9 mouse cellular contexts compared by ENCODE assay signal in genomic region chr1:131345422-131346419, GRCm38 (mm10).
DNase-seq lines count a peak whose midpoint lies in the region; ATAC-seq and TF ChIP-seq lines count a peak whose summit lies in the region.
"Had no signal": no experiment of that assay in that cellular context is flagged by ENCODE, and none has a peak within 500 bp of the region (broad histone marks: within the 10 kb centered on the region; RNA-seq: fewer than 3 reads in every experiment).

No protein-coding gene starts in this region.

- peak overlapping the region; percentile 63 for H3K27ac ChIP-seq in bone marrow macrophage, adult 2 months (ENCODE audit: insufficient read depth, low read depth, low read length)
- peak overlapping the region; percentile 90 for H3K27ac ChIP-seq in heart, embryonic 16.5 days (ENCODE audit: low read length)
- H3K27ac ChIP-seq in lung, embryonic 15.5 days = peak overlapping the region; percentile 51
- H3K27ac ChIP-seq: intestine, embryonic 15.5 days had no signal

- no peaks in the 10 kb centered on the region for H3K27me3 ChIP-seq in heart, embryonic 16.5 days (ENCODE audit: control insufficient read depth, insufficient read depth, low read length)
- H3K27me3 ChIP-seq in lung, embryonic 15.5 days = no peaks in the 10 kb centered on the region
- H3K27me3 ChIP-seq: intestine, embryonic 15.5 days had no signal

- TF ChIP-seq POLR2A in bone marrow macrophage, adult 2 months (IDR thresholded peaks at IDR 0.05; ENCODE audit: borderline replicate concordance, low read depth, low read length) = no peak

- DNase-seq in adrenal gland, adult 2 months = peak; percentile 48
- no peak for DNase-seq in adrenal gland, postnatal 4 days (ENCODE audit: low spot score in 2 of 2)
- no peak for DNase-seq in urinary bladder, postnatal 14 days (ENCODE audit: low spot score)
- DNase-seq in layer of hippocampus, adult 9-10 months (ENCODE audit: low spot score) = no peak

- WGBS in heart, embryonic 16.5 days = 19% methylated on average over 5 of the region's 5 CpGs
- 28% methylated on average over 5 of the region's 5 CpGs for WGBS in lung, embryonic 15.5 days

- H3K9me3 ChIP-seq in heart, embryonic 16.5 days (replicated peaks; ENCODE audit: control insufficient read depth, low read length) = no peaks in the 10 kb centered on the region
- no peaks in the 10 kb centered on the region for H3K9me3 ChIP-seq in lung, embryonic 15.5 days
- H3K9me3 ChIP-seq: intestine, embryonic 15.5 days had no signal

- H3K4me1 ChIP-seq in bone marrow macrophage, adult 2 months (ENCODE audit: control insufficient read depth, insufficient read depth, low read length) = peaks cover 31% of the 10 kb centered on the region
- H3K4me1 ChIP-seq in heart, embryonic 16.5 days (ENCODE audit: control insufficient read depth, insufficient read depth, low read length) = peaks cover 29% of the 10 kb centered on the region
- peaks cover 23% of the 10 kb centered on the region for H3K4me1 ChIP-seq in lung, embryonic 15.5 days
- H3K4me1 ChIP-seq: intestine, embryonic 15.5 days had no signal

- H3K4me3 ChIP-seq in bone marrow macrophage, adult 2 months (ENCODE audit: insufficient read depth, low read length) = no peak overlapping the region
- H3K4me3 ChIP-seq in heart, embryonic 16.5 days (ENCODE audit: low read length) = no peak overlapping the region
- no peak overlapping the region for H3K4me3 ChIP-seq in lung, embryonic 15.5 days
- H3K4me3 ChIP-seq: intestine, embryonic 15.5 days had no signal

- H3K4me2 ChIP-seq in heart, embryonic 16.5 days (ENCODE audit: low read depth, low read length) = peak overlapping the region; percentile 14; the same call in 1 of the 2 replicates
- no peak overlapping the region for H3K4me2 ChIP-seq in lung, embryonic 15.5 days
- H3K4me2 ChIP-seq: intestine, embryonic 15.5 days had no signal

- ATAC-seq in heart, embryonic 16.5 days (replicated peaks; ENCODE audit: extremely low read depth, insufficient read depth, low FRiP score) = peak; percentile 77
- peak; percentile 52; the same call in 1 of the 2 replicates for ATAC-seq in lung, embryonic 15.5 days (ENCODE audit: borderline replicate concordance, extremely low read depth, low FRiP score, low TSS enrichment)
- ATAC-seq in granulocyte monocyte progenitor cell, adult 5-6 weeks (replicated peaks; ENCODE audit: poor library complexity, severe bottlenecking) = no peak; the same call in 1 of the 2 replicates
- ATAC-seq: intestine, embryonic 15.5 days had no signal

- no peak for TF ChIP-seq CTCF in bone marrow macrophage, adult 2 months (IDR thresholded peaks at IDR 0.05; ENCODE audit: low read depth, low read length)

- H3K36me3 ChIP-seq in heart, embryonic 16.5 days (ENCODE audit: control insufficient read depth, insufficient read depth) = peaks cover 13% of the 10 kb centered on the region
- peaks cover 11% of the 10 kb centered on the region; the same call in 1 of the 2 replicates for H3K36me3 ChIP-seq in lung, embryonic 15.5 days

- no peak overlapping the region for H3K9ac ChIP-seq in heart, embryonic 16.5 days (ENCODE audit: low read length)
- no peak overlapping the region for H3K9ac ChIP-seq in lung, embryonic 15.5 days
- H3K9ac ChIP-seq: intestine, embryonic 15.5 days had no signal
